Mouse (Mus musculus): ENCODE data around the gene Cdh4.

GRCm38 (mm10) chr2:179537800-179538450 is 95.7 kb downstream of the Cdh4 start:
- TF ChIP-seq CTCF (IDR thresholded peaks at IDR 0.05; ENCODE audit: low read depth) (no peak), EP300 (IDR thresholded peaks at IDR 0.05; ENCODE audit: low read depth) (no peak)
